7 mouse cellular contexts compared by ENCODE assay signal in the genomic region with DNA sequence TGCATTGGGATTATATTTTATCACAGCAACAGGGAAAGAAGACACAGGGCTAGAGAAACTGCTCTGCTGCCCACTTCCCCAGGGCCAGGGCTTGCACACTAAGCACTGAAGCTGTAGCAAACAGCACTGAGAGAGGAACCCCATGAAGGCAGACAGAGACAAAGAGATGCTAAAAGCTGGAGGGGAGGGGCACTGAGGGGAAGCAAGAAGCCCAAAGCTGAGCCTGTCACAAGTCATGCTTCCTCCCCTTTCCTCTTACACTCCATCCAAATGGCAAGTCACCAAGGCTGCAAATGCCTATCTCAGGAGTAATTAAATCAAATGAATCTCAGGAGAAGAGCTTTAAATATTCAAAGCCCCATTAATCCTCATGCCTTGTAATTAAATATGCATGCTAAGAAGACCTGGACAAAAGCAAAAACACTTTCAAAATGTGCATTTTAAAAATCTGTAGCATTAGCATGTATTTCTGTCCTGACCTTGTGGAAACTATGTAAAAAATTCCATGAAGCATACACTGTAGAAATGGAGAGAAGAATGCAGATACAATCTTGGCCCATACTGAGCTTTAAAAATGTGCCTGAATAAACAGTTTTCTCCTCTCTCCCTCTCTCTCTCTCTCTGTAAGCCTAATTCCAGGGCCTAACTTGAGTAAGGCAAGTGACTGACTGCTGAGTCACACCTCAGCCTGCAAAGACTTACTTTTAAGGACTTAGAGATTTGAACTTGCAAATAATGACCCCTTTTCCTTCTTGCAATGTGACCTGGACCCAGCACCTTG.
A peak's percentile ranks its signal among the peaks of the same experiment; 100 is the strongest.
DNase-seq lines count a peak whose midpoint lies in the region; ATAC-seq lines count a peak whose summit lies in the region.

No protein-coding gene starts in this region.

- no peak overlapping the region for H3K9ac ChIP-seq in lung, embryonic 15.5 days
- H3K9ac ChIP-seq in embryonic facial prominence, embryonic 13.5 days: no peak overlapping the region
- H3K9ac ChIP-seq in intestine, embryonic 16.5 days (ENCODE audit: low read depth, low read length): no peak overlapping the region
- peak overlapping the region; percentile 24; the same call in 1 of the 2 replicates for H3K9ac ChIP-seq in neural tube, embryonic 15.5 days (replicated peaks)

- H3K27ac ChIP-seq in lung, embryonic 15.5 days: peak overlapping the region; percentile 60
- H3K27ac ChIP-seq in embryonic facial prominence, embryonic 13.5 days: peak overlapping the region; percentile 86
- H3K27ac ChIP-seq in intestine, embryonic 16.5 days (ENCODE audit: low read length): peak overlapping the region; percentile 82
- H3K27ac ChIP-seq in neural tube, embryonic 15.5 days (replicated peaks): peak overlapping the region; percentile 83

- H3K36me3 ChIP-seq in lung, embryonic 15.5 days: peaks cover 15% of the 10 kb centered on the region; the same call in 1 of the 2 replicates
- peaks cover 34% of the 10 kb centered on the region for H3K36me3 ChIP-seq in embryonic facial prominence, embryonic 13.5 days
- H3K36me3 ChIP-seq in intestine, embryonic 16.5 days (ENCODE audit: control insufficient read depth, insufficient read depth, low read length): no peaks in the 10 kb centered on the region
- H3K36me3 ChIP-seq in neural tube, embryonic 15.5 days: 0 out of 2 replicates have a peak, but pooled peaks cover 4% of the 10 kb centered on the region

- peaks cover 22% of the 10 kb centered on the region for H3K4me1 ChIP-seq in lung, embryonic 15.5 days
- H3K4me1 ChIP-seq in embryonic facial prominence, embryonic 13.5 days: peaks cover 36% of the 10 kb centered on the region
- H3K4me1 ChIP-seq in intestine, embryonic 16.5 days (ENCODE audit: control insufficient read depth, insufficient read depth, low read length): peaks cover 23% of the 10 kb centered on the region
- H3K4me1 ChIP-seq in neural tube, embryonic 15.5 days: peaks cover 43% of the 10 kb centered on the region

- DNase-seq in lung, postnatal 36 days: no peak
- DNase-seq in thymus, postnatal 10 days (ENCODE audit: low spot score in 2 of 2): no peak
- DNase-seq in layer of hippocampus, adult 18-20 months (ENCODE audit: low spot score in 2 of 2): no peak

- no peak overlapping the region for H3K4me3 ChIP-seq in lung, embryonic 15.5 days
- no peak overlapping the region for H3K4me3 ChIP-seq in embryonic facial prominence, embryonic 13.5 days
- H3K4me3 ChIP-seq in intestine, embryonic 16.5 days (ENCODE audit: low read length): no peak overlapping the region
- H3K4me3 ChIP-seq in neural tube, embryonic 15.5 days (replicated peaks): no peak overlapping the region

- H3K27me3 ChIP-seq in lung, embryonic 15.5 days: no peaks in the 10 kb centered on the region
- H3K27me3 ChIP-seq in embryonic facial prominence, embryonic 13.5 days: no peaks in the 10 kb centered on the region
- H3K27me3 ChIP-seq in intestine, embryonic 16.5 days (replicated peaks; ENCODE audit: control insufficient read depth, insufficient read depth, low read length): no peaks in the 10 kb centered on the region
- H3K27me3 ChIP-seq in neural tube, embryonic 15.5 days (replicated peaks): no peaks in the 10 kb centered on the region

- no peaks in the 10 kb centered on the region for H3K9me3 ChIP-seq in lung, embryonic 15.5 days
- H3K9me3 ChIP-seq in embryonic facial prominence, embryonic 13.5 days: no peaks in the 10 kb centered on the region
- H3K9me3 ChIP-seq in intestine, embryonic 16.5 days (ENCODE audit: control insufficient read depth, low read length): no peaks in the 10 kb centered on the region
- H3K9me3 ChIP-seq in neural tube, embryonic 15.5 days (replicated peaks): no peaks in the 10 kb centered on the region

- no peak for ATAC-seq in lung, embryonic 15.5 days (ENCODE audit: borderline replicate concordance, extremely low read depth, low FRiP score, low TSS enrichment)
- ATAC-seq in embryonic facial prominence, embryonic 13.5 days (ENCODE audit: insufficient number of reproducible peaks, insufficient read depth, low FRiP score, low TSS enrichment, low read depth): no peak
- peak; percentile 57 for ATAC-seq in intestine, embryonic 16.5 days
- peak; percentile 75 for ATAC-seq in neural tube, embryonic 15.5 days (ENCODE audit: low FRiP score)

- no peak overlapping the region for H3K4me2 ChIP-seq in lung, embryonic 15.5 days
- no peak overlapping the region for H3K4me2 ChIP-seq in embryonic facial prominence, embryonic 13.5 days
- H3K4me2 ChIP-seq in intestine, embryonic 16.5 days (ENCODE audit: low read depth, low read length): no peak overlapping the region
- H3K4me2 ChIP-seq in neural tube, embryonic 15.5 days: no peak overlapping the region

Comparison
In these comparisons a context has a peak if more than half of its experiments do, and no peak if none do; other contexts are left out.
1. ATAC-seq: peak in intestine, embryonic 16.5 days (single experiment) and neural tube, embryonic 15.5 days (single experiment); none in lung, embryonic 15.5 days (single experiment) and embryonic facial prominence, embryonic 13.5 days (single experiment).
2. Peak in every context shown above with its lines, with median percentiles within 50 percentile points of each other: H3K27ac ChIP-seq.